Mouse (Mus musculus): ENCODE measurements at regions not wholly inside any gene's neighbourhood (a gene's known extent, or its start where the extent isn't known, plus 50 kb on each side); places are given as distances from the start of the nearest gene placed in this dataset.
"Not testable (repeated sequence)": the region's sequence is repeated elsewhere in the genome, so short reads cannot be mapped to it uniquely, and the experiment has no call there.

DNA sequence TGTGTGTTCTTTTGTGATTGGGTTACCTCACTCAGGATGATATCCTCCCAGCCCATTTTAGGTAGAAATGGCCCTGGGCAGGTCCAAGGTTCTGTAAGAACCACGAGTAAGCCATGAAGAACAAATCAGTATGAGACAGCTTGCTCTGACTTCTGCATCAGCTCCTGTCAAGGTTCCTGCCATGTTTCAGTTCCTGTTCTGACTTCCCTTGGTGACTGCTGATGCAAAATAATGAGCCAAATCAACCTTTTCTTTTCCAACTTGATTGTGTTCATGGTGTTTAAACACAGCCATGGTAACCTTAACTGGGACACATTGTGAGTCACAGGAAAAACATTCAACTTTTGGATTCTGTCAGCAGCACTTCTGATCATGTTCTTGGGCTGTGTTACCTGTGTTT, 667.4 kb upstream of the Igfbp7 start:
- DNase-seq, result no peak

GRCm38 (mm10) chr5:78032554-78033250, 624.9 kb upstream of the Igfbp7 start:
- no peak for DNase-seq

DNA sequence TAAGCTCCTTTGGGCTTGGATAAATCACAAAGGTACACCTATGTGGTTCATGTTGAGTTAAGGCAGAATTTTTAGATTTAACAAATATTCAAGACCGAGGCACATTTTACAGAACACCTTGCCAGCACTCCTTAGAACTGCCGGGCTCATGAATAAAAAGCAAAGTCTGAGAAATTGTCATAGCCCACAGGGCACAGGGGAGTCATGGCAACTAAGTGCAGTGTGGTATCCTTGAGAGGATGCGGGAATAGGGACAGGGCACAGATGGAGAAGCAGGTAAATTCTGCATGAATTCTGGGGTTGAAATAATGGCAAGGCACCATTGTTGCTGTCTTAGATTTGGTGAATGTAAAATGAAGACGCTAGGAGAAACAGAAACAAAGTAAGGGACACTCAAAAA, 609.7 kb upstream of the Igfbp7 start:
- DNase-seq, result no peak

GRCm38 (mm10) chr5:77986449-77987047, 578.7 kb upstream of the Igfbp7 start:
- DNase-seq, result peak in 1 of 2 experiments; percentile 2

GRCm38 (mm10) chr5:77985269-77985668, 577.4 kb upstream of the Igfbp7 start:
- DNase-seq, result no peak

GRCm38 (mm10) chr5:77940021-77940420, 532.2 kb upstream of the Igfbp7 start:
- DNase-seq, result not testable (repeated sequence)

DNA sequence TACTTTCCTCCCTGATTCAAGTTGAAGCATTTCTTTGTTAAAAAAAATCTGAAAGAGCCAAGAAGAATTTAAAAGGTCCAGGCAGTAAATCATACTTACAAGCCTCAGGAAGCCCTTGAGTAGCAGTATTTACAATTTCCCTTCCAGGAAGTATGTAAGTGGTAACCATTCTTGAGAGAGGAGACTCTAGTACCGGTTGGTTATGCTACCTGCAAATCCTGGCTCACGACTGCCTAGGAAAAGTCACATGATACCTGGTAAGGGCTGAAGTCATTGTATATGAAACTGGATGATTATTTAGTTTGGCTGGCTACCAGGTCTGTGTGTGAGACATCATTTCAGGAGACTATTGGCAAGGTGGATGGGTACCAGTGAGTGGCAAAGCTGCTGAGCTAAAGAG, 524.0 kb upstream of the Igfbp7 start:
- DNase-seq, result no peak

DNA sequence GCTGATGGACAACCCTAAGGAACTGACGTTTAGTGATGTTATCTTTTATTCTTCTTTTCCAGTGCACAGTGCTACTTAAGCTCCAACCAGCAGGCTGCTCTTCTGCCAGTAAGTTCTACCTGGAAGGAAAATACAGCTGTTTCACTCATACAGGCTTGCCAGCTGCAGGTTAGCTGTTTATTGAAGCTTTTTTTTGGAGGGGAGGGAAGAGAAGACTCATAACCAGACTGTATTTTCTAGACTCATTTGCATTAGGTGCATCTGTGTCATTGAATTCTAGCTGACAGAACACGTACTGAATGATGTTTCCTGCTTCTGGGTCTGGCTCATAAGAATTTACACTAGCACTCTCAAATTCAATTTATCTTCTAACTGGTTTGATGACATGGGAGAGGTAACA, 513.3 kb upstream of the Igfbp7 start:
- no peak for DNase-seq

- no peak for DNase-seq
Measured at GRCm38 (mm10) chr5:77917086-77917676, 509.3 kb upstream of the Igfbp7 start.

DNA sequence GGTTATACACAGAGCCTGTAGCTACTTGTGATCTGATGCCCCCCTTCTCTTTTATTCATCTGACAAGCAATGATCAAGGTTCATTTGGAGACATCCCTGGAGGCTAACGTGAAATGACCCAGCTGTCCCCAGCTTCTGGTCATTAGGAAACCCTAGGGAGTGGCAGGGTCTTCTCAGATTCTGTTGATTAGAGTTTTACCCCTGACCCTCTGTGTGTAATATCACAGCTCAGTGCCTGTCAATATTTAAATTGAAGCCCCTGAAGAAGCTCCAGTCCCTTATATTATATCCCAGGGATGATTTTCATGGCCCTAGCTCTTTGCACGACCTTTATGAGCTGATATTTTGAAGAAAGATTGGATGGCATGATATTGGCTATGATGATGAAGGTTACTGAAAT, 508.5 kb upstream of the Igfbp7 start:
- no peak for DNase-seq

- peak in 1 of 2 experiments; percentile 2 for DNase-seq
Measured at GRCm38 (mm10) chr5:77909218-77909617, 501.4 kb upstream of the Igfbp7 start.

DNA sequence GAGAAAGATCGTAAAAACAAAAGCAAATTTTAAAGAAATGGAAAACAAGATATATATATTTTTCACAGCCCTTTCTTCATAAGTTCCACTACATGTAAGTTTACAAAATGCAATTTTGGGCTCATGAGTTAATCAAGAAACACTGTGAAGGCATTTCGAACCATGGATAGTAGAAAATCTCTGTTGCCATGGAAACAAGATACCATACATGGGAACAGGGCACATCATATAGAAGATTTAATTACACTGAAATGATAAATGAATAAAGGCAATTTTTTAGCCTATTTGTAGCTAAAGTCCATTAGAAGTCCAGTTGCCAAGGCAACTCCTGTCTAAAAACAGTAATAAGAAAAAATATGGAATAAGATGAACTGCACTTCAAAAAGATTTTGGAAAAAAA, 484.2 kb upstream of the Igfbp7 start:
- DNase-seq, result not testable (repeated sequence)

GRCm38 (mm10) chr5:77888534-77888933, 480.7 kb upstream of the Igfbp7 start:
- DNase-seq, result no peak

DNA sequence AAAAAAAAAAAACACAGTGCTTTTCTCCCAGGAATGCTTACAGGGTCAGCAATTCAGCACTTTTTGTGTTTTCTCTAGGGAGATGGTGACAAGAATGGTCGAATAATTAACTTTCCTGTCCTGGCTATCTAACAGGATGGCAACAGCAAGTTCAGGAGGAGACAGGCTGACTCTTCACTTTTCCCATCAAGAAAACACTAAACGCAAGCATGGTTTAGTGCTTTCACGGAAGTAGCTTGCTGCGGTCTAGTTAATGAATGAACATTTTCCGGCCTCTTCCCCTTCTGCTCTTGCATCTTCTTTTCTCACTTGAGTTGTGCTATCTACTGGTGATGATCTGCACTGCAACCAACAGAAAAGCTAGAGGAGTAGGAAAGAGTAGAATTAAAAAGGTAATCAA, 463.6 kb upstream of the Igfbp7 start:
- no peak for DNase-seq

DNA sequence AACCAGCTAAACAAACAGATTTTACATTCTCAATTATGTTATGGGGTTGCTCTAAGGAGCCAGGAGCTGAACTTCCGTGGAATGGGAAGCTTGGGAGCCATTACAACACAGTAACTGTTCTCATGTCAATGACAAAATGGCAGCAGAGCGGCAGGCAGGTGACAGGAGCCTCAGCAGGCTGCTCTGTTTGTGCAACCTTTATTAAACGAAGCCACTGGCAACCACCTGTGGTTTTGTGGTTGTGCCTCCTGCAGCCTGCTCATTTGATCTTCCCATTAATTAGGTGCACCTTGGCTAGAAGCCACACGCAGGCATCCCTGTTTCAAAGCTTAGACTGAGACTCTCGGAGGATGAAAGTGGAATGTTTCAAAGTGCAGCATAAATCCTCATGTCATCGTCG, 457.5 kb upstream of the Igfbp7 start:
- no peak for DNase-seq

- DNase-seq, result no peak
Measured at GRCm38 (mm10) chr5:77855191-77855590, 447.4 kb upstream of the Igfbp7 start.

GRCm38 (mm10) chr5:77853999-77854784, 446.4 kb upstream of the Igfbp7 start:
- no peak for DNase-seq

DNA sequence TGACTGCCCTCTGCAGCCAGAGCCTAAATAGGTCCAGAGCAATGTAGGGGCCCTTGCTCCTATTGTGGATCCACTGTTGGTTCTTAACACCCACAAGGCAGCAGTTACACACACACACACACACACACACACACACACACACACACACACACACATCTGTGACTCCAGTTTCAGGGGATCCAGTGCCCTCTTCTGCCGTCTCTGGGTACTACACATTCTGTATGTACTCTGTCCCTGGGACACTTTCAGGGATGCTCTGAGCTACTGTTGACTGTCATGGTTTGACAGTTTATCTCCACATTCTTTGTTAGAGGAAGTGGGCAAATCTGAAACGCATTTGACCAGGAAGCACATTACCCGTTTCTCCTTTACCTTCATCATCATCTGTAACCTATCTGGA, 443.8 kb upstream of the Igfbp7 start:
- DNase-seq, result no peak

- DNase-seq, result no peak
Measured at GRCm38 (mm10) chr5:77838186-77839097, 430.6 kb upstream of the Igfbp7 start.

DNA sequence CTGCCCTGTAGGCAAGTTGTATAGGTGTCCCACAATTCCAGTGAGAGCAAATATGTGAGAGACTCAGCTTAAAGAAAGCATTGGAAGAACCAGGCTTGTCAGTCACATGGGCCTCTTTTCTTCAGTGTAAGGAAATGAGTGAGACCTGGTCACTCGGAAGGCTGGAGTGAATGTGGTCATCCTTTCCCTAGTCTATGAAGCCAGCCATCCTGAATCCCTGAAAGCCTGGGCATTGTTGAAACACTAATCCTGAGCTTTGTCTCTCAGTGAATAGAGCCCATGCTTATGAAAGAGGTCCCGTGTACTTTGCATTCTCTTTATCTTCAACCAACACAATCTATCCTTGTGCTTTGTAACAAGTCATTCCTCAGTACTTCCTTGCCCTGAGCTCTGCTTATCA, 420.1 kb upstream of the Igfbp7 start:
- no peak for DNase-seq

GRCm38 (mm10) chr5:77826063-77826462, 418.2 kb upstream of the Igfbp7 start:
- DNase-seq, result peak; percentile 18 to 25

DNA sequence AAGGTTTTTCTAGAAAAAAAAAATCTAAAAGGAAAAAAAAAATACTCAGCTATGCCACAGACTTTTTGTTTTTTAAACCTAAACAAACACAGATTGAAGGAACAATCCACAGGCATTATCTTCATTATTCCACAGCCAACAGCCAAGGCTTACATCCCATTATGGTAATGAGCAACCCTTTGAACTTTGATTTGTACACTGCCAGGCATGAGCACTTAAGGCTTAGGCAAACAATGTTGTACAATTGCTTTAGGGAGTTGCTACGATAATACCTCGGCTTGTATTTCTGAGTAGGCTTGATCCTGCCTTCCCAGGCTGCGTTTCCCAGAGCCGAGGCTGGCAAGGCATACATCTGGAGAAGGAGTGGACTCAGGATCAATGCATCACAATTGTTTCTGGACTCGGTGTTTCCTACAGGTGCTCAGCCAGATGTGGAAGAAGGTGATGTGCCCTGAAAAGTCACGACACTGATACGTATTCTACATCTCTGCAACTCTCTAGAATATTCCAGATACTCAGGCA, 409.0 kb upstream of the Igfbp7 start:
- no peak for DNase-seq

All from cerebellum, adult 18-20 months (tissue).